Mouse (Mus musculus): ENCODE measurements around the gene AC124108.1. TPM values are rescaled to one million over a fixed set of nuclear protein-coding genes. Genes with fewer than 3 reads are reported as not detected.
A peak's percentile ranks its signal among the peaks of the same experiment; 100 is the strongest.
"Not testable (repeated sequence)": the region's sequence is repeated elsewhere in the genome, so short reads cannot be mapped to it uniquely, and the experiment has no call there.

Gene AC124108.1
- polyA plus RNA-seq, 1 experiment from 2014 or later, result 1.6 TPM

DNA sequence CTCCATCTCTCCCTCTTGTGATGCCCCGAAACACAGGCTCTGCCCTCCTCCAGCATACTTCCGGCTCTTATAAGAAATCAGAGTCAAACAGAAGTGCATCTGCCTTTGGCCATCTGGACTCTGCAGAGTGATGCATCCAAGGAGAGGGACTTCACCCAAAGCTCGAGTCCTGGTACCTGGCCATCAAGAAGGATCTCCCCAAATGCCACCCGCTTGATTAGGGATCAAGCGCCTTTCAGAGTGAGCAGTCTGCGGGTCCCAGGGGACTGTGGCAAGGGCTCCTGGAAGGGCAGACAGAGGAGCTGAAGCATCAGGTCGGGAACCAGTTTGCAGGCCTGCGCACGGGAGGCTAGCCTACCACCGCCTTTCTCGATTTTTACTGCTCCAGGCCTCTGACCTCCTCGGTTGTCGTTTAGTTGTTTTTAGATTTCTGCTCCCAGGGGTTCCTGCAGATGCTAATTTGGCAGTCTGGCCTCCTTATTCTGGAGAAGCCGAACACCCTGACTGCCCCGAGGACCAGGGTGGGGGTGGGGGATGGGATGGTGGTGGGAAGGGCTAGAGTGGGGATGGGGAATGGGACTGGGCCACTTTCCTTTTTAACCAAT lies 38.1 kb upstream of the AC124108.1 start:
- no peak overlapping the region for H3K4me2 ChIP-seq
- no peaks in the 10 kb centered on the region for H3K9me3 ChIP-seq (replicated peaks)
- no peak for ATAC-seq (ENCODE audit: low FRiP score)
- no peaks in the 10 kb centered on the region for H3K36me3 ChIP-seq
- no peak overlapping the region for H3K4me3 ChIP-seq (replicated peaks)
- no peak overlapping the region for H3K9ac ChIP-seq (replicated peaks)
- H3K27ac ChIP-seq (replicated peaks), result no peak overlapping the region
- no peaks in the 10 kb centered on the region; the same call in 1 of the 2 replicates for H3K27me3 ChIP-seq (replicated peaks)
- peaks cover 8% of the 10 kb centered on the region for H3K4me1 ChIP-seq
- WGBS, result 32% methylated on average over 15 of the region's 15 CpGs

DNA sequence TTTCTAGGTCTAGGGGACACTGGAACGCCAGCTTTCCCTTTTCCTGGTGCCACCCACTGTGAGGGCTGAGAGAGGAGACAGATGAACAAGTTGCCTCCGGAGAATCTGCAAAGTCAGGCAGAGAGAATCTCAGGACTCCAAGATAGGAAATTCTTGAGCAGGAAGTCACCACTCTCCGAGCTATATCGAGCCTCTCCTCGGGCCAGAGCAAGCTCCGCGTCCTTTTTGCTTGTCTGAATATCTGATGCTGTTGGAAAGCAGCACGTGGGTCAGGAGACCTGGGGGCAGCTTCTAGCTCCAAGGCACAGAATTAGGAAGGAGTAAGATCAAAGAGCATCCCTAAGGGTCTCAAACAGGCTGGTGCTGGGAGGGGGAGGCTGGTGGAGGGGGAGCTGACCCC lies 37.6 kb upstream of the AC124108.1 start:
- 26% methylated on average over 8 of the region's 8 CpGs for WGBS

DNA sequence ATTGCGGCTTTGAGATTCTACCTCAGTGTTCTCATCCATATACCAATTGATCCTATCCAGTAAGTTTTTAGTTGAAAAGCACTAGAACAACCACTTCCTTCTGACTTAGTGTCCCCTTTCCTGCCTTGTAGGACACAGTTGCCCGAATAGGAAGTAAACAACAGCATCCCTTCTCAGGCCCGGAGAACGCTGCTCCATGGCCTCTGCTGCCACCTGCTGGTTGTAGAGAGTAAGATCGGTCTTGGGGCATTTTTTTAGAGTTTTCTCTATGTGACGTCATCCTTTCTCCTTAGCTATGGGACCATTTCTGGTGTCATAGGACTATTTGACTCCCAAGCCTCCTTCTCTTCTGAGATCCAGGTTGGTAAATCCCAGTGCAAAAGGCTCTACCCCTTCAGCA lies 35.5 kb upstream of the AC124108.1 start:
- Histone ChIP-seq H3K9ac (replicated peaks) (no peak overlapping the region), H3K4me1 (peaks cover 31% of the 10 kb centered on the region), H3K27ac (replicated peaks) (no peak overlapping the region), H3K4me3 (replicated peaks) (no peak overlapping the region), H3K36me3 (no peaks in the 10 kb centered on the region), H3K27me3 (replicated peaks) (peaks cover 6% of the 10 kb centered on the region), H3K9me3 (replicated peaks) (no peaks in the 10 kb centered on the region), H3K4me2 (no peak overlapping the region)
- no peak for ATAC-seq (ENCODE audit: low FRiP score)
- 11% methylated on average over 6 of the region's 6 CpGs for WGBS

More for the DNA sequence above, 37.6 kb upstream of the AC124108.1 start:
- no peak overlapping the region for H3K4me2 ChIP-seq
- H3K9ac ChIP-seq (replicated peaks), result no peak overlapping the region
- H3K36me3 ChIP-seq, result no peaks in the 10 kb centered on the region
- no peak overlapping the region for H3K27ac ChIP-seq (replicated peaks)
- H3K27me3 ChIP-seq (replicated peaks), result peaks cover under 1% of the 10 kb centered on the region
- H3K9me3 ChIP-seq (replicated peaks), result no peaks in the 10 kb centered on the region
- H3K4me1 ChIP-seq, result peaks cover 13% of the 10 kb centered on the region
- no peak overlapping the region for H3K4me3 ChIP-seq (replicated peaks)
- ATAC-seq (ENCODE audit: low FRiP score), result no peak

DNA sequence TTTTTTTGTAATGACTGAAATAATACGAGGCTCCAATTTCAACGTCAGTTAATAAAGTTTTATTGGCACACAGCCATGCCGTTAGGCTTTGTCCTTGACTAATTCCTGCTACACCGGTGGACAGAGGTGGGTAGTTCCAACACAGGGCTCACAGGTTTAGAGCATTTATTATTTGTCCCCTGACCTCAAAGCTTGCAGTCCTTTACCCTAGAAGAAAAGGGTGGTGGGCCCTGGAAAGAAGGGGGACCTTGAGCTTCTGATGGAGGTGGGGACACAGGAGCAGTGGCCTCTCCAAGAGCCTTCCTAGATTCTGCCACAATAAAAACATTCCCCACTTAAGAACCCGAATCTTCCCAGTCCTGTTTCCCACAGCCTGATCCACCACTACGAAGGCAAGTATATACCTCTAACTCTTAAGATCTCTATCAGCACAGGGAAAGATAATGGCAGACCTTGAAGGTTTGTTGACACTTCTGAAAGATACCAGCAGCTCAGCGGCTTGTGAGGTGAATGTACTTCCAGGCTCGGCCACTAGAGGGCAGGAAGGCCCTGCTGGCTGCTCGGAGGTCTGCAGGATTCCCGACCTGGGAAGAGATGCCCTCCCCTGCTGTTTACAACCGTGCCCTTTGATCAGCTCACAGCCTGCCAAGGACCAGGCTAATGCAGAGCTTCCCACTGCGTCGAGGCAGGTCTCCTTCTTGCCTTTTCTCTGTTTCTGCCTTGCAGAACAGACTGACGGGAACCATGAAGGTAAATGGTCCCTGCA lies 34.1 kb upstream of the AC124108.1 start:
- Histone ChIP-seq H3K4me3 (replicated peaks) (no peak overlapping the region), H3K36me3 (no peaks in the 10 kb centered on the region), H3K4me1 (peaks cover 31% of the 10 kb centered on the region), H3K9me3 (replicated peaks) (no peaks in the 10 kb centered on the region), H3K4me2 (peak overlapping the region; percentile 43), H3K27ac (replicated peaks) (no peak overlapping the region), H3K27me3 (replicated peaks) (peaks cover 6% of the 10 kb centered on the region), H3K9ac (replicated peaks) (0 out of 2 replicates have a peak overlapping the region, but pooled peaks have one; percentile 26)
- peak; percentile 78 for ATAC-seq (ENCODE audit: low FRiP score)
- 20% methylated on average over 14 of the region's 14 CpGs for WGBS

DNA sequence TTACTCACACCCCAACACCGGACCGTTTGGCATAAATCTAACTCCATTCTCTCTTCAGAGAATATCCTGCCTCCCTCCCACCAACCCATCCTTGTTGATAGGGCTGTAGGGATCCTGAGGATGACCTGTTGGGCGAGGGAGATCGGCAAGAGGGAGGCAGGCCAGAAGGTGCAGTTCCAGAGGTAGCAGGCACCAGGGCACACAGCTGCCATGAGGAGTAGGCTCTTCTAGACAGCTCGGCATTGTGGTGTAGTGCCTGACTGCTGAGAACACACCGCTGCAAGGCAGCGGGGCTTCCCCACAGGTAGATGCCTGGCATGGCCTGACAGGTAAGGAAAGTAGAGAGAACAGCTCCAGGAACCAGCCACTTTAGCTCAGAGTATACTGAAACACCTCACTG lies 33.4 kb upstream of the AC124108.1 start:
- Histone ChIP-seq H3K9me3 (replicated peaks) (no peaks in the 10 kb centered on the region), H3K36me3 (no peaks in the 10 kb centered on the region), H3K4me3 (replicated peaks) (no peak overlapping the region), H3K4me1 (peaks cover 31% of the 10 kb centered on the region), H3K4me2 (peak overlapping the region; percentile 43), H3K9ac (replicated peaks) (0 out of 2 replicates have a peak overlapping the region, but pooled peaks have one; percentile 26), H3K27ac (replicated peaks) (no peak overlapping the region), H3K27me3 (replicated peaks) (peaks cover 6% of the 10 kb centered on the region)
- WGBS, result 18% methylated on average over 7 of the region's 7 CpGs
- ATAC-seq (ENCODE audit: low FRiP score), result peak; percentile 45

DNA sequence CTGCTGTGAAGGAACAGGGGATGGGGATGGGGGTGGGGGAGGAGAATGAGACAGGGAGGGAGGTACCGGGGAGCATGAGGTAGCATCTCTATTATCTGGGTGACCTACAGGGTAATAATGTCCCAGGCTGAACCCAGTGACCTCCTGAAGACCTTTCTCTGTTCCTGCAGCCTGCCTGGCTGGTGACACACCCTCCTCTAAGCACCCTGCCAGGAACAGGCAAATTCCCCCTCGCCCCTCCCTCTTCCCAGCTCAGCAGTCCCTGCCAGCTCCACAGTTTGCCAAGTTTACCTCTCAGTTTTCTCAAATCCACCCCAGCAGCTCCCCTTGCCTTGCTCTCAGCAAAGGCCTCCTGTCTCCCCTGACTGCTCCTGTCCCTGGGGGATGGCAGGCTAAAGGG lies 32.5 kb upstream of the AC124108.1 start:
- H3K27me3 ChIP-seq (replicated peaks), result peaks cover 6% of the 10 kb centered on the region

DNA sequence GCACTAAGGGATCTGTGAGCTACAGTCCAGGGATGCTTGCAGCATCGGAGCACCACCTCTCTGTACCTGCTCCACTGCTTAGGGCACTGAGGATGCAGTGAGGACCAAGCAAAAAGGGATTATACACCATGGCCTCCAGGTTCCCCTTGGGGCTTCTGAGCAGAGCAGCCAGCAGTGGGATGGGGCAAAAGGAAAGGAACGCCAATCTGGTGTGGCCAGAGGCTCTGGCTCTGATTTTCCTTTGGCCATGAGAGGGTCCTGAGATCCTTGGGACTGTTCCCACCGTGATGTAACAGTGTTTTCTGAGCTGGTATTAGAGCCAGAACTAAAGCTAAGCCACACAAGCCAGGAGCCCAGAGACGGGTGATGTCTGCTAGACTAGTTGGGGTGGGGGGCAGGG lies 31.6 kb upstream of the AC124108.1 start:
- ATAC-seq (ENCODE audit: low FRiP score), result no peak
- Histone ChIP-seq H3K36me3 (no peaks in the 10 kb centered on the region), H3K9me3 (replicated peaks) (no peaks in the 10 kb centered on the region), H3K4me3 (replicated peaks) (no peak overlapping the region), H3K27me3 (replicated peaks) (peaks cover 9% of the 10 kb centered on the region), H3K4me2 (no peak overlapping the region), H3K27ac (replicated peaks) (no peak overlapping the region), H3K9ac (replicated peaks) (no peak overlapping the region), H3K4me1 (peaks cover 36% of the 10 kb centered on the region)
- 52% methylated on average over 4 of the region's 4 CpGs for WGBS

More for the DNA sequence above, 32.5 kb upstream of the AC124108.1 start:
- no peak for ATAC-seq (ENCODE audit: low FRiP score)
- H3K27ac ChIP-seq (replicated peaks), result no peak overlapping the region
- H3K4me1 ChIP-seq, result peaks cover 31% of the 10 kb centered on the region
- no peaks in the 10 kb centered on the region for H3K9me3 ChIP-seq (replicated peaks)
- H3K4me3 ChIP-seq (replicated peaks), result no peak overlapping the region
- no peak overlapping the region for H3K9ac ChIP-seq (replicated peaks)
- WGBS, result 11% methylated on average over 2 of the region's 2 CpGs
- H3K4me2 ChIP-seq, result no peak overlapping the region
- no peaks in the 10 kb centered on the region for H3K36me3 ChIP-seq

DNA sequence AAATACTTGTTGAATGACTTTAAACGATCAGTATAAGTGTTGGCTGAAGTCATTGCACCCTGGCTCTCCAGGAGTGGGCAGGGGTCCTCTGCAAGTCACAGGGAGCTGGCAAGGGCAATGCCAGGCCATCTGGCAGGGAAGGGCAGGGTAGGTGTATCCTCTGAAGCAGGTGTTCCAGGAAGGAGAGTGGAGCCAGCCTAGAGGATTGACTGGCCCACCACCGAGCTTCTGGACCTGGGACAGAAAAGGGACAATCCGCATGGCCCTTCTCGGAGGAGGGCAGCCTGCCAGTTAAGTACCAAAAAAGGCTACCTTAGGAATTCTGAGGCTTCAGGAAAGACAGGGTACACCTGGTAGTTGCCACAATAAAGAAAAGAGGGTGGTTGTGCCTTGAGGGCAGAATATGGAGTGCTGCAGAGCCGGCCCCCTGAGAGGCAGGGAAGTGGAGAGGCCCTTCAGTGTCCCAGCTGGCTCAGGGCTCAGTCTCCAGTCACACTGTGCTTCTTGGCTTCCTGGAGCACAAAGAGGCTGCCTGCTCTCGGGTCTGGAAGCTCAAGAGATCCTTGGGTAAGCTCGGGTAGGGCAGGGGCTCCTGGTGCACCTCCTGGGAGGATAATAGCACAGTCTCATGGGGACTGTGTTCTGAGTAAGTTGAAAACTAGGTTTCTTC lies 29.9 kb upstream of the AC124108.1 start:
- Histone ChIP-seq H3K4me2 (no peak overlapping the region), H3K4me1 (peaks cover 42% of the 10 kb centered on the region), H3K36me3 (no peaks in the 10 kb centered on the region), H3K4me3 (replicated peaks) (no peak overlapping the region), H3K27me3 (replicated peaks) (peaks cover 9% of the 10 kb centered on the region), H3K9ac (replicated peaks) (no peak overlapping the region), H3K9me3 (replicated peaks) (no peaks in the 10 kb centered on the region), H3K27ac (replicated peaks) (no peak overlapping the region)
- WGBS, result 65% methylated on average over 7 of the region's 7 CpGs
- ATAC-seq (ENCODE audit: low FRiP score), result no peak

DNA sequence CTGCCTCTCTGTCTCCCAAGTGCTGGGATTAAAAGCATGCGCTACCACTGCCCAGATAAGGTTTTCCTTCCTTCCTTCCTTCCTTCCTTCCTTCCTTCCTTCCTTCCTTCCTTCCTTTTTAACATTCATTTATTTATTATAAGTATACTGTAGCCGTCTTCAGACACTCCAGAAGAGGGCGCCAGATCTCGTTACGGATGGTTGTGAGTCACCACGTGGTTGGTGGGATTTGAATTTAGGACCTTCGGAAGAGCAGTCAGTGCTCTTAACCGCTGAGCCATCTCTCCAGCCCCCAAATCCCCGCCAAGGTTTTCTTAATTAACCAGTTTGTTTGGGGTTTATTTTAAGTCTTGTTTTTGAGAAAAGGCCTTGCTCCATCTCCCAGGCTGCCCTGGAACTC lies 28.6 kb upstream of the AC124108.1 start:
- H3K4me2 ChIP-seq; H3K27ac ChIP-seq (replicated peaks); ATAC-seq (ENCODE audit: low FRiP score); H3K9me3 ChIP-seq (replicated peaks); H3K9ac ChIP-seq (replicated peaks); H3K27me3 ChIP-seq (replicated peaks); H3K36me3 ChIP-seq; H3K4me3 ChIP-seq (replicated peaks): not testable (repeated sequence)
- peaks cover 41% of the 10 kb centered on the region for H3K4me1 ChIP-seq
- WGBS, result 64% methylated on average over 9 of the region's 9 CpGs

DNA sequence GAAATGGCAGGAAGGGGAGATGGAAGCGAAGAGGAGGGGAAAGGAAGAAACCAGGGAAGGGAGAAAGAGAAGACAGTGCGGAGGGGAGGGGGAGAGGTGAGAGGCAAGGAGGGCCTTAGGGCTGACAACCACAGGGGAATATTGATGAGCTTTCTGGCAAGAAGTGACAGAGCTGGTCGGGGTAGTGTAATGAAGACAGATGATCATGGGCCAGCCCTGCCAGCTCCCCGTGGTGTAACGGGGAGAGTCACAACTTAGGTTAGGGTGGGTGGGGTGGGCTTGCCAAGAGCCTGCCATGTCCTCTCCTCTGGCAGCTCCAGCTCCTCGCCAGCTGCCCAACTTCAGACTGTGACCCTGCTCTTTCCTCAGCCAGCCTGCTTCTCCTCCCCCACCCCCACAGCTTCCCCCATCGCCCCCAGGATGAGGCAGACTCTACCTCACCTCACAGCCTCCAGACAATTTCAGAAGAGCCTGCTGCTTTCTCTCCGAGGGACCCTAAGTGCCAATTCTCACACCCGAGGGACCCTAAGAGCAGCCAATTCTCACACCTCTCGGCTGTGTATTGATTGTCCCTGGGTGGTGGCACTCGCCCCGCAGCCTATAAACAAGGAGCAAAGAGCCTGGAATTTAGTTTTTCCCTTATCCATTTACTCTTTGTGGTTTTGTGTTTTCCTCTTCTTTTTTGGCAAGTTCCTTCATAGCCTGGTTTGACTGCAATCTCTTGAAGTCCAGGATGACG lies 26.3 kb upstream of the AC124108.1 start:
- H3K36me3 ChIP-seq, result no peaks in the 10 kb centered on the region
- no peak overlapping the region for H3K9ac ChIP-seq (replicated peaks)
- no peak overlapping the region for H3K4me3 ChIP-seq (replicated peaks)
- H3K27me3 ChIP-seq (replicated peaks), result 0 out of 2 replicates have a peak, but pooled peaks cover 3% of the 10 kb centered on the region
- H3K4me1 ChIP-seq, result peaks cover 33% of the 10 kb centered on the region
- 15% methylated on average over 13 of the region's 13 CpGs for WGBS
- H3K27ac ChIP-seq (replicated peaks), result no peak overlapping the region
- peak; percentile 69 for ATAC-seq (ENCODE audit: low FRiP score)
- no peaks in the 10 kb centered on the region for H3K9me3 ChIP-seq (replicated peaks)
- H3K4me2 ChIP-seq, result no peak overlapping the region

DNA sequence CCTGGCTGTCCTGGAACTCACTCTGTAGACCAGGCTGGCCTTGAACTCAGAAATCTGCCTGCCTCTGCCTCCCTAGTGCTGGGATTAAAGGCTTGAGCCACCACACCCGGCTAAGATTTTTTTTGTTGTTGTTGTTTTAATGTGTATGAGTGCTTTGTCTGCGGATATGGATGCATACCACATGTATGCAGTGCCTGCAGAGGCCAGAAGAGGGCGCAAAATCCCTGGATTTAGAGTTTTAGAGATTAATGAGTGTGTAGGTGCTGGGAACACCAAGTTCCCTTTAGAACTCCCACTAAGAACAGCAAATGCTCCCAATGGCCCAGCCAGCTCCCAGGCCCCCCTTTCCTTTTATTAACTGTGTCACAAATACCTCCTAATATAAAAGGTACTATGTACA lies 25.4 kb upstream of the AC124108.1 start:
- no peaks in the 10 kb centered on the region for H3K9me3 ChIP-seq (replicated peaks)
- no peak overlapping the region for H3K27ac ChIP-seq (replicated peaks)
- 0 out of 2 replicates have a peak, but pooled peaks cover 3% of the 10 kb centered on the region for H3K27me3 ChIP-seq (replicated peaks)
- peaks cover 32% of the 10 kb centered on the region for H3K4me1 ChIP-seq
- H3K36me3 ChIP-seq, result no peaks in the 10 kb centered on the region
- 71% methylated on average over 3 of the region's 3 CpGs for WGBS
- no peak for ATAC-seq (ENCODE audit: low FRiP score)
- no peak overlapping the region for H3K4me3 ChIP-seq (replicated peaks)
- no peak overlapping the region for H3K4me2 ChIP-seq
- no peak overlapping the region for H3K9ac ChIP-seq (replicated peaks)

All from neural tube, embryonic 15.5 days (tissue).